Mouse (Mus musculus) c-Kit-negative CD71-positive TER-119-positive erythroid progenitor cells, embryonic 14.5 days (primary cell): ENCODE results near the gene Miox.
A peak's percentile ranks its signal among the peaks of the same experiment; 100 is the strongest.

Experiments
- DNase-seq: peaks from one replicate; pipeline ENCODE4 v3.0.0-alpha.2; 2013; ENCODE audit warnings: low read depth, low spot score

The Miox gene

GRCm38 (mm10) chr15:89315190-89315731 is 18.9 kb upstream of the Miox start, which contains the start of gene Sbf1:
Gene Sbf1, minus strand, starts transcription at chr15:89315311.
- DNase-seq = peak; percentile 92

DNA sequence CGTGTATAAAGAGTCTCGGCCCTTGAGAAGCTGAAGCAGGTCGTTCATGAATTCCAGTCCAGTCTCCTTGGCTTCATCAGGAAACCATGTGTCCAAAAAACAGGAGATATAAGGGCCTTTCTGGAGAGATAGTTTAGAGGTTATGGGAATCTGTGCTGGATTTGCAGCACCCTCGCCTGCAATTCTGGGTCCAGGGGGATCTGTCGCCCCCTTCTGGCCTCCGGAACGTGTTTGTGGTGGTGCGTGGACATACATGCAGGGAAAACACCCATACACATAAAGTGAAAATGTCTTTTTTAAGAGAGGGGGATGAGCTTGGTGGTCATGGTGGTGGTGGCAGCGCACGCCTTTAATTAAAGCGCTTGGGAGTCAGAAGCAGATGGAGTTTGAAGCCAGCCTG is 18.1 kb upstream of the Miox start:
- no peak for DNase-seq

GRCm38 (mm10) chr15:89321264-89321663 is 12.9 kb upstream of the Miox start:
- no peak for DNase-seq

- DNase-seq = no peak
Measured at GRCm38 (mm10) chr15:89322670-89323522, 11.3 kb upstream of the Miox start, which contains the start of gene Adm2. Gene Adm2, plus strand, starts transcription at chr15:89322720.

DNA sequence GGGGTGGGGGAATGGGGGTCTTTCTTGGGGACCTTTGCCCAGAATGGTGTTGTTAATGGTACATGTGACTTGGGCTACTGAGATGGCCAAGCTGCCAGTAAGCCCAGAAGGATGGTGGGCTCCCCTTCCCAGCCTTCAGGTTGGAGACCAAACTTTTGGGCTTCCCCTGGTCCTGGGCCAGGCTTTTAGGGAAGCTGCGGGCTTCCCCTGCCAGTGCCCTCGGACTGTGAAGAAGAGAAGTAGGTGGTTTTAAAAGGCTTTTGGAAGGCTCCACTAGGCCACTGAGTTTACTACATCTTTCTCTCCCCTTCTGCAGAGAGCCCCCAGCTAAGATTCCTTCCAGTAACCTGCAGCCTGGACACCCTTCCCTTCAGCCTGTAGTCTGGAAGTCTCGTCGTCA is 10.5 kb upstream of the Miox start:
- DNase-seq = no peak

- no peak for DNase-seq
Measured at GRCm38 (mm10) chr15:89326441-89326840, 7.8 kb upstream of the Miox start.

DNA sequence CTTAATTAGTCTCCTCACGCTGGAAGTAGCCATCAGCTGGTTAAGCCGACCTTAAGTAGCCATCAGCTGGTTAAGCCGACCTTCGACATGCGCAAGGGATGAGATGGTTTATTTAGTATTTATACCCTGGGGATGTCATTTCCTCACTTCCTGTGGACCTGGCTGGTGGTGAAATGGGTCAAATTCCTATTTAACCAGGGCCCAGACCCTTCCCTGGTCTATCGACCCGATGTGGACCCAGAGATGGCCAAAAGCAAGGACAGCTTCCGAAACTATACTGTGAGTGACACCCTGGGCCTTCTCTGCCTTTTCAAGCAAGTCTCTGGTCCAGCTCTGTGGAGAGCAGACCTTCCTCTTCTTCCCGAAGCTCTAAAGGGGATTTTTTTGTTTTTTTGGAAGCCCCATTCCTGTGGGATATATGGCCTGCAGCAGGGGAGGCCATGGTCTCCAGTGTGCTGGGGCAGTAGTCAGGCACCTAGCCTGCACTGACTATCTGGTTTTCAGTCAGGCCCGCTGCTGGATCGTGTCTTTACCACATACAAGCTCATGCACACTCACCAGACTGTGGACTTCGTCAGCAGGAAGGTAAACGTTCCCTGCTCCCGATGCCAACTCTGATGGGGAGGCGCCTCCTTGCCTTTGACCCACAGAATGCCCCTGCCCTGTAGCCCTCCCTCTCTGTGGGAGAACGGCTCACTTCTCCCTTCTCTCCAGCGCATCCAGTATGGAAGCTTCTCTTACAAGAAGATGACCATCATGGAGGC is 758 bp downstream of the Miox start:
- DNase-seq = no peak

GRCm38 (mm10) chr15:89336422-89336821 is 2.2 kb downstream of the Miox start:
- no peak for DNase-seq

- no peak for DNase-seq
Measured at GRCm38 (mm10) chr15:89339696-89340095, 5.5 kb downstream of the Miox start.

DNA sequence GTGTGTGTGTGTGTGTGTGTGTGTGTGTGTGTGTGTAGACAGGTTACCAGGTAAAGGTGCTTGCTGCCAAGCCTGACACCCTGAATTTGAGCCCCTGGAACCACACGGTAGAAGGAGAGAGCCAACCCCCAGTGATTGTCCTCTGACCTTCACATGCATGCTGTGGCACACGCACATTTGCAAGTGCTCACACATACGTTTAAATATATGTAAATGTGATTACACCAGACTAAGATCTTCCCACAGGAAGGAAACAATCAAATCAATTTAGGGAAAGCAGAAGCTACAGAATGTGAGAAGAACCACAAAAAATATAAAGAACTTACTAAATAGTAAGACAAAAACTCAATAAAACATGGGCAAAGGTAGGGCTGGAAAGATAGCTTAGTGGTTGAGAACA is 5.9 kb downstream of the Miox start:
- DNase-seq = no peak

DNA sequence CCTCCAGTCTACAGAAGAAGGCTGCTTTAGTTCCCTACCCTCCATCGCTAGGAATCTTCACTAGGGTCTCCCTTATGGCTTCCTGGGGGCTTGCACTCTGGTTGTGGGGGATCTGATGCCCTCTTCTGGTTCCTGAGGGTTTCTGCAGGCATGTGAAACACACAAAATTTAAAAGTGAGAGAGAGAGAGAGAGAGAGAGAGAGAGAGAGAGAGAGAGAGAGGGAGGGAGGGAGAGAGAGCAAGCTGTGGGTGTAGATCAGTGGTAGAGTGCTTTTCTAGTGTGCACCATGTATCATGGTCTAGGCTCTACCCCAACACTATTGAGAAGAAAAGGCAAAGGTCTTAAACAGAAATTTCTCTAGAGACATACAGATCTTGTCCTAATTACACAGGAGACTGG is 7.5 kb downstream of the Miox start:
- no peak for DNase-seq

DNA sequence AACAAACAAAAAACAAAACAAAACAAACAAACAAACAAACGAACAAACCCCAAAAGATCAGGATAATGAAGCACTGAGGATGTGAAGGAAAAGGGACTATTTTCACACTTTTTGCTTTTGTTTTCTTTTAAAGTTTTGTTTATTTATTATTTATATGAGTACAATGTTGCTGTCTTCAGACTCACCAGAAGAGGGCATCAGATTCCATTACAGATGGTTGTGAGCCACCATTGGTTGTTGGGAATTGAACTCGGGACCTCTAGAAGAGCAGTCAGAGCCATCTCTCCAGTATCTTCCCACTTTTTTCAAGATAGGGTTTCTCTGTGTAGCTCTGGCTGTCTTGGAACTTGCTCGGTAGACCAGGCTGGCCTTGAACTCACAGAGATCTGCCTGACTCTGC is 9.1 kb downstream of the Miox start:
- DNase-seq = no peak

DNA sequence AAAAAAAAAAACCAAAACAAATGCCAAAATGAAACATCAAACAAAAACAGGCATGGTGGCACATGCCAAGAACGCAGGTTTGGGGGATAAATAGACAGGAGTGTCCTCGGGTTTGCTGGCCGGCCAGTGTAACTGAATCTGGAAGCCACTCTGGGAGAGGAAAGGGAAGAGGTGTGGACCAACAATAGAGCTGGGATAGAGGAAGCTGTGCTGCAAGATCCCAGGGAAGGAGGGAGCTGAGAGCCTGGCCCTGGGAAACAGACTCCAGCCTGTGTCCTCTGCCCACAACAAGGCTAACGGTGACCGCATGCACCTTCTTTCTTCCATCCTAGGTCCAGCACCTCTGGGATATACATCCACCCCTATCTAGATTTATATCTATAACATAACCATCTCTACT is 16.2 kb downstream of the Miox start:
- DNase-seq = no peak

- DNase-seq = no peak
Measured at GRCm38 (mm10) chr15:89351302-89351701, 17.1 kb downstream of the Miox start.

DNA sequence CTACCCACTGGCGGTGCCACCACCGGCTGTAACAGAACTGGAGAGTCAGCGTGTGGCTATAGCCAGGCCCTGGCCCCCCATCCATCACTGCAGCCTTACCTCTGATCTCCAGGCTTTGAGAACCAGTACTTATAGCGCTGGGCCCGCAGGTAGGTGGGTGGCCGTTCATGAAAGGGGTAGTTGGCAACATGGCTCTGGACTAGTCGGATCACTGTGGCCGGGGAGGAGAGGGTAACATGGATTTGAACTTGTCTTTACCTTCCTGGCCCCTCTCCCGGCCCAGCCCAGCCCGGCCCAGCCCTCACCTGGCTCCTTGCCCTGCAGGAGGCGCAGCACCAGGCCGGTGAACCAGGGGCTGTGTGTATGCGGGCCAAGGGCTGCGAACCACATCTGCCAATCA is 17.9 kb downstream of the Miox start:
- no peak for DNase-seq

DNA sequence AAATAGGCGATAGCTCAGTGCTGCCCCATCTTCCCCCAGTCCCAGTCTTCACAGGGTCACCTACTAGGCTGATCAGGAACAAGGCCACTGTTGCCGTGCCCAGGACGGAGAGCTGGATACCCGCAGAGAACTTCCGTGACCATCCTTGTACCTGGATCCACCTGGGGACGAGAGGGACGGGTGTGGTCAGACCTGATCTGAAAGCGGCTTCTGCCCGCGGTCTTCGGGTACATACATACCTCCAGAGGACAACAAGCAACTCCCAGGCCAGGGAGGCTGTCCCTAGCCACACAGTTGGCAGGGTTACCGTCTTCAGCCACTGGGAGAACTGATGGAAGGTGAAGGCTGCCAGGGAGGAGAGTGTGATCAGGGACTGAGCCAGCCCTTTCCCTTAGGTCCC is 18.6 kb downstream of the Miox start:
- no peak for DNase-seq

GRCm38 (mm10) chr15:89353837-89354236 is 19.6 kb downstream of the Miox start:
- DNase-seq = no peak

DNA sequence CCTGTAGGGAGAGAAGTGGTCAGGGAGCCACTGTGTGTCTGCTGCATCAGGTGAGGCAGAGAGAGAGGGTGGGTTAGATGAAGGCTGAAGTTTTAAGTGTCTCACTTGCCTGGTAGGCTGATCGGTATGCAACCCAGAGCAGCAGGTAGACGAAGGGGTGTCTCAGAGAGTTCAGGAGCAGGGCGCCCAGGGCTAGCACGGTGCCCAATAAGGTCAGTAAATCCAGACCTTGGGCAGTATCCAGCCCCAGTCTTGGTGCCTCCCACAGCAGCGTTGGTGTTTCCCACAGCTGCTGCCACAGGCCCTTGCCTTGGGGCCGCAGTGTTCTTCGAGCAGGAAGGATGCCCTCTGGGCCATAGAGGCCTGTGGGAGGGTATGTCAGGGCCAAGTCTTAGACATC is 20.3 kb downstream of the Miox start:
- DNase-seq = no peak

GRCm38 (mm10) chr15:89355241-89356187 is 21.3 kb downstream of the Miox start, which contains the start of the genes Lmf2 and Ncaph2:
Gene Lmf2, minus strand, starts transcription at chr15:89355659.
Gene Ncaph2, plus strand, starts transcription at chr15:89355719.
- peak; percentile 95 for DNase-seq

DNA sequence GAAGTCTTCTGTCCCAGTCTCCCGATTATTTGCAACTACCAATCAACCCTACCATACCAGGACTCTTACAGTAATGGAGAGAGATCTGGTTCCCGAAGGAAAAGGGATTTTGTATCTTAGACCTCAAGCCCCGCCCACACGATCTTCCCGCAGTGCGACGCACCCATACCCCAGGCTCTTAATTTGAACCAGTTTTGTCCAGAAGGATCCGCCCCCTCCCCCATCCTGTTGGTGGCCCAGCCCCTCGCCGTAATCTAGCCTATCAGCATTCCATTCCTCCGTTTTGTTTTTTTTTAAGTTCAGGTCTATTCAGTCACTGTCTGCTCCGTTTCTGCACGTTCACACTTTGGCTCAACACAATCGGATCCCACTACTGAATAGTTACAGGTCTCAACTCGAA is 22.2 kb downstream of the Miox start:
- peak; percentile 68 for DNase-seq

DNA sequence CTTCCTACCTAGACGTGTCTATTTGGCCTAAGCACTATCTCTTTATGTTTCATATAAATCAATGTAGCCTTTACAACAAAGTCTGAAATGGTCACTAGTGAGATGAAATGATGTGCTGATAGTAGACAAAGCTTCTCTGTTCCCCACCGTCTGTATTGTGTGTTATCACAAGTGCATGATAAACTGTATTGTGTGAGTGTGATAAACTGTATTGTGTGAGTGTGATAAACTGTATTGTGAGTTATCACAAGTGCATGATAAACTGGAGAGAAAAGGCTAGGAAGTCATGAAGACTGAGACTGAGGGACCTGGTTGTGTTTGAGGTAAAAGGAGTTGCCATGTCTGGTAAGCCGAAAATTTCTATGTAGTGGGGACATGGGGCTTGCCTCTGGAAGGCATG is 24.6 kb downstream of the Miox start:
- DNase-seq = no peak
